Mouse (Mus musculus) heart, postnatal 0 days (tissue): Measurements from ENCODE around the gene Hfe. TPM values are rescaled to one million over a fixed set of nuclear protein-coding genes. Genes with fewer than 3 reads are reported as not detected.

Experiments
- ATAC-seq: fragments of 200-750 bp; cut with Nextera tagmentation; 2 replicates; pipeline ENCODE4 v1.8.0; 2017; ENCODE audit warnings: low read depth, moderate number of reproducible peaks, moderate library complexity; ENCODE audit not compliant: insufficient read depth
- DNase-seq: peaks from one replicate; pipeline ENCODE4 v3.0.0-alpha.2; 2016; ENCODE audit warnings: low spot score
- H3K27ac ChIP-seq: fragments of 300-500 bp; sonication (generic); 2 replicates; pipeline ENCODE4 v1.5.1; 2014; ENCODE audit warnings: low read depth, mild to moderate bottlenecking
- H3K27me3 ChIP-seq: fragments of 300-500 bp; sonication (generic); 2 replicates; pipeline ENCODE4 v1.6.1; 2014; ENCODE audit warnings: low read length, mixed read lengths; ENCODE audit not compliant: control insufficient read depth, insufficient read depth
- H3K36me3 ChIP-seq: fragments of 300-500 bp; sonication (generic); replicated peaks from 2 replicates; pipeline ENCODE4 v1.6.1; 2014; ENCODE audit warnings: low read length, mixed read lengths; ENCODE audit not compliant: control insufficient read depth, insufficient read depth
- H3K4me1 ChIP-seq: fragments of 300-500 bp; sonication (generic); 2 replicates; pipeline ENCODE4 v1.6.1; 2014; ENCODE audit warnings: antibody characterized with exemption; ENCODE audit not compliant: control insufficient read depth, insufficient read depth
- H3K4me2 ChIP-seq: fragments of 300-500 bp; sonication (generic); 2 replicates; pipeline ENCODE4 v1.6.1; 2014; ENCODE audit warnings: low read depth, mild to moderate bottlenecking, low read length, moderate library complexity
- H3K4me3 ChIP-seq: fragments of 300-500 bp; sonication (generic); 2 replicates; pipeline ENCODE4 v1.5.1; 2014; ENCODE audit warnings: low read depth, low read length
- H3K9ac ChIP-seq: fragments of 300-500 bp; sonication (generic); replicated peaks from 2 replicates; pipeline ENCODE4 v1.6.1; 2014; ENCODE audit warnings: low read depth, low read length, mixed read lengths
- H3K9me3 ChIP-seq: fragments of 300-500 bp; sonication (generic); replicated peaks from 2 replicates; pipeline ENCODE4 v1.6.1; 2016; ENCODE audit warnings: low read length; ENCODE audit not compliant: control insufficient read depth
- CTCF ChIP-seq: IDR thresholded peaks from 2 replicates; pipeline ENCODE4 v1.5.1; 2016; ENCODE audit warnings: antibody characterized with exemption, control low read depth, low read depth
- EP300 ChIP-seq: IDR thresholded peaks from 2 replicates; pipeline ENCODE4 v1.6.1; 2016; ENCODE audit warnings: antibody characterized with exemption, low read depth
- WGBS: fragments of 180-500 bp; shearing (Covaris S2); extraction: QIAGEN DNeasy Blood & Tissue Kit; methylation state at CpG from one replicate; pipeline ENCODE4 v1.1.7; 2014; 5-methylcytosine and 5-hydroxymethylcytosine counted together
- microRNA-seq: library from miRNA; unstranded; fragments of <30 nt; microRNA quantifications from one replicate; pipeline ENCODE4, GENCODE M21; 2016
- polyA plus RNA-seq: library from polyadenylated mRNA; unstranded; fragments of >200 nt; fragmentation: Nextera tagmentation; extraction: Ambion mirVana; gene quantifications from 2 replicates; pipeline ENCODE4 v1.2.1, GENCODE M21; 2015
- total RNA-seq: library from RNA; depleted of rRNA; stranded (reverse); fragments of >200 nt; gene quantifications from 2 replicates; pipeline ENCODE4 v1.2.3, GENCODE M21; 2014; ENCODE audit warnings: low replicate concordance; rRNA removed

The Hfe gene
- total and polyA plus RNA-seq, 2 experiments from 2014 or later = 21.4 to 22.3 TPM

DNA sequence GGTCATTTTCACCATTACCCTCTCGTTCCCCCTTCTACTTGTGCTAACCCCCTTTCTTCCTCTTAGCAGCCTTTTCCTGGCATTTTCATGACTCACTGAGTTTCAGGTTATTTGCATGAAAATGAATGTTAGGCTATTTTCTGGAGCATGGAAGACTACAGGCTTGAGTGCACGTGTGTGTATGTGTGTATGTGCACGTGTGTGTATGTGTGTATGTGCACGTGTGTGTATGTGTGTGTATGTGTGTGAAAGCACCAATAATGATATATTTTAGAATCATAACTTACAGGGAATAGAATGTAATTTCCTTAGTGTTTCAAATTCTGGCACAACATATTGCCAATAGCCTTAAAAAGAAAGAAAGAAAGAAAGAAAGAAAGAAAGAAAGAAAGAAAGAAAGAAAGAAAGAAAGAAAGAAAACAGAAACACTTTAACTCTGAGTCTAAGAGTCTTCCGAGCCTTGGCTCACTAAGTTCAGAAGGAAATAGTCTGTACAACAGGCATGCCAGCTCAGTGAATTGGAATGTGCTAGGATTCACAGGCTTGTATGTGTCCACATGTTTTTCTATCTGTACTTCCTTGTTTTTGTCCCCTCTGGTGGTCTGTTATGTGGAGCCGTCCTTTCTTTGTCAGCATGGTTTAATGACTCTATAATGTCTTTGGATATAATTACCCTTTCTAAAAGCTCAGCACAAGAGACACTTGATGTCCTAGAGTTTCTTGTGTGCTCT, 50.9 kb downstream of the Hfe start:
- WGBS = 58% methylated on average over 6 of the region's 6 CpGs
- Histone ChIP-seq H3K9ac (no peak overlapping the region), H3K4me2 (no peak overlapping the region), H3K4me3 (no peak overlapping the region), H3K27me3 (no peaks in the 10 kb centered on the region), H3K9me3 (no peaks in the 10 kb centered on the region), H3K27ac (no peak overlapping the region), H3K36me3 (no peaks in the 10 kb centered on the region), H3K4me1 (no peaks in the 10 kb centered on the region)
- TF ChIP-seq EP300 (no peak), CTCF (no peak)
- DNase-seq (peak; percentile 18), ATAC-seq (no peak)

Small RNAs within 50 kb of the gene (microRNA-seq; reads per million reads assigned to microRNA genes)
- gene Gm44314 (not detected), gene Gm44350 (not detected), gene Gm44484 (not detected)

Other genes starting within 250 kb of the Hfe start
Only the 30 nearest of the 38 such genes appear.
- 82.5 and 133 TPM in 2 replicates for gene Hist1h2bh, start 167.5 kb downstream of the Hfe start, total RNA-seq
- 0.25 and 0.31 TPM in 2 replicates for gene Hist1h2bh, start 167.5 kb downstream of the Hfe start, polyA plus RNA-seq
- gene Hist1h3f, start 166.8 kb downstream of the Hfe start, total RNA-seq = 441 and 779 TPM in 2 replicates
- gene Hist1h3f, start 166.8 kb downstream of the Hfe start, polyA plus RNA-seq = 0.29 and 0.45 TPM in 2 replicates
- 2,919 and 3,073 TPM in 2 replicates for gene Hist1h4f, start 159.2 kb downstream of the Hfe start, total RNA-seq
- gene Hist1h4f, start 159.2 kb downstream of the Hfe start, polyA plus RNA-seq = 0.65 TPM in 1 of 2 replicates, not detected in the other
- 61.7 and 66.1 TPM in 2 replicates for gene Hist1h1d, start 157.6 kb downstream of the Hfe start, total RNA-seq
- 0.16 and 0.20 TPM in 2 replicates for gene Hist1h1d, start 157.6 kb downstream of the Hfe start, polyA plus RNA-seq
- gene Hist1h3e, start 148.5 kb downstream of the Hfe start, total RNA-seq = 625 and 977 TPM in 2 replicates
- gene Hist1h3e, start 148.5 kb downstream of the Hfe start, polyA plus RNA-seq = 0.70 and 0.97 TPM in 2 replicates
- gene Hist1h2ae, start 139.6 kb downstream of the Hfe start, total RNA-seq = 171 and 312 TPM in 2 replicates
- 12.1 and 14.3 TPM in 2 replicates for gene Hist1h2ae, start 139.6 kb downstream of the Hfe start, polyA plus RNA-seq
- gene Hist1h2bg, start 139.5 kb downstream of the Hfe start, total RNA-seq = 1,110 and 1,666 TPM in 2 replicates
- gene Hist1h2bg, start 139.5 kb downstream of the Hfe start, polyA plus RNA-seq = 2.5 and 4.3 TPM in 2 replicates
- gene Hist1h2bf, start 136.7 kb downstream of the Hfe start, total RNA-seq = 603 and 951 TPM in 2 replicates
- 1.3 and 1.6 TPM in 2 replicates for gene Hist1h2bf, start 136.7 kb downstream of the Hfe start, polyA plus RNA-seq
- 568 and 769 TPM in 2 replicates for gene Hist1h2ad, start 136.5 kb downstream of the Hfe start, total RNA-seq
- gene Hist1h2ad, start 136.5 kb downstream of the Hfe start, polyA plus RNA-seq = 0.27 and 1.8 TPM in 2 replicates
- 116 and 155 TPM in 2 replicates for gene Hist1h3d, start 135.1 kb downstream of the Hfe start, total RNA-seq
- 1.2 and 1.8 TPM in 2 replicates for gene Hist1h3d, start 135.1 kb downstream of the Hfe start, polyA plus RNA-seq
- 1,649 and 2,136 TPM in 2 replicates for gene Hist1h4d, start 129.3 kb downstream of the Hfe start, total RNA-seq
- 18.8 and 21.2 TPM in 2 replicates for gene Hist1h4d, start 129.3 kb downstream of the Hfe start, polyA plus RNA-seq
- 253 and 309 TPM in 2 replicates for gene Hist1h2be, start 89.7 kb downstream of the Hfe start, total RNA-seq
- gene Hist1h2be, start 89.7 kb downstream of the Hfe start, polyA plus RNA-seq = 0.82 and 1.2 TPM in 2 replicates
- gene Hist1h1e, start 88.3 kb downstream of the Hfe start, total RNA-seq = 271 and 391 TPM in 2 replicates
- gene Hist1h1e, start 88.3 kb downstream of the Hfe start, polyA plus RNA-seq = 5.6 and 6.7 TPM in 2 replicates
- gene Hist1h2ac, start 26.9 kb downstream of the Hfe start, total RNA-seq = 62.8 and 88.1 TPM in 2 replicates
- 0.45 and 0.49 TPM in 2 replicates for gene Hist1h2ac, start 26.9 kb downstream of the Hfe start, polyA plus RNA-seq
- gene Hist1h2bc, start 26.7 kb downstream of the Hfe start, total RNA-seq = 253 and 309 TPM in 2 replicates
- 94.4 and 115 TPM in 2 replicates for gene Hist1h2bc, start 26.7 kb downstream of the Hfe start, polyA plus RNA-seq
- 0.23 and 2.0 TPM in 2 replicates for gene Hist1h1t, start 15.0 kb downstream of the Hfe start, total RNA-seq
- gene Hist1h1t, start 15.0 kb downstream of the Hfe start, polyA plus RNA-seq = not detected in 2 replicates
- gene Hist1h4c, start 12.4 kb downstream of the Hfe start, total RNA-seq = 1,145 and 1,607 TPM in 2 replicates
- 1.5 and 1.7 TPM in 2 replicates for gene Hist1h4c, start 12.4 kb downstream of the Hfe start, polyA plus RNA-seq
- 770 and 1,043 TPM in 2 replicates for gene Hist1h1c, start 28.0 kb upstream of the Hfe start, total RNA-seq
- gene Hist1h1c, start 28.0 kb upstream of the Hfe start, polyA plus RNA-seq = 73.4 and 101 TPM in 2 replicates
- 1,907 and 3,007 TPM in 2 replicates for gene Hist1h3c, start 34.7 kb upstream of the Hfe start, total RNA-seq
- gene Hist1h3c, start 34.7 kb upstream of the Hfe start, polyA plus RNA-seq = 1.2 and 1.3 TPM in 2 replicates
- 1,542 and 1,547 TPM in 2 replicates for gene Hist1h2bb, start 35.9 kb upstream of the Hfe start, total RNA-seq
- 0.59 and 0.78 TPM in 2 replicates for gene Hist1h2bb, start 35.9 kb upstream of the Hfe start, polyA plus RNA-seq
- 667 and 733 TPM in 2 replicates for gene Hist1h2ab, start 40.3 kb upstream of the Hfe start, total RNA-seq
- gene Hist1h2ab, start 40.3 kb upstream of the Hfe start, polyA plus RNA-seq = 5.6 and 7.6 TPM in 2 replicates
- 800 and 1,239 TPM in 2 replicates for gene Hist1h3b, start 41.4 kb upstream of the Hfe start, total RNA-seq
- gene Hist1h3b, start 41.4 kb upstream of the Hfe start, polyA plus RNA-seq = 3.2 and 3.3 TPM in 2 replicates
- gene Hist1h4b, start 46.2 kb upstream of the Hfe start, total RNA-seq = 252 and 267 TPM in 2 replicates
- 0.46 and 0.60 TPM in 2 replicates for gene Hist1h4b, start 46.2 kb upstream of the Hfe start, polyA plus RNA-seq
- 794 and 986 TPM in 2 replicates for gene Hist1h4a, start 50.4 kb upstream of the Hfe start, total RNA-seq
- gene Hist1h4a, start 50.4 kb upstream of the Hfe start, polyA plus RNA-seq = 0.49 and 0.82 TPM in 2 replicates
- 1,794 and 2,478 TPM in 2 replicates for gene Hist1h3a, start 51.5 kb upstream of the Hfe start, total RNA-seq
- gene Hist1h3a, start 51.5 kb upstream of the Hfe start, polyA plus RNA-seq = 1.4 and 1.7 TPM in 2 replicates
- 261 and 272 TPM in 2 replicates for gene Hist1h1a, start 52.8 kb upstream of the Hfe start, total RNA-seq
- gene Hist1h1a, start 52.8 kb upstream of the Hfe start, polyA plus RNA-seq = 0.81 and 0.82 TPM in 2 replicates
- gene Trim38, start 59.1 kb upstream of the Hfe start, total RNA-seq = not detected in 2 replicates
- gene Trim38, start 59.1 kb upstream of the Hfe start, polyA plus RNA-seq = 0.08 and 0.10 TPM in 2 replicates
- not detected in 2 replicates for gene Slc17a2, start 96.1 kb upstream of the Hfe start, total RNA-seq
- not detected in 2 replicates for gene Slc17a2, start 96.1 kb upstream of the Hfe start, polyA plus RNA-seq
- gene Slc17a3, start 128.6 kb upstream of the Hfe start, total RNA-seq = 0.08 TPM in 1 of 2 replicates, not detected in the other
- not detected in 2 replicates for gene Slc17a3, start 128.6 kb upstream of the Hfe start, polyA plus RNA-seq
- gene Slc17a1, start 156.9 kb upstream of the Hfe start, total RNA-seq = not detected in 2 replicates
- not detected in 2 replicates for gene Slc17a1, start 156.9 kb upstream of the Hfe start, polyA plus RNA-seq